Mouse (Mus musculus): ENCODE measurements around the gene Rnf13. TPM values are rescaled to one million over a fixed set of nuclear protein-coding genes. Genes with fewer than 3 reads are reported as not detected.

The Rnf13 gene
- 69.7 and 70.7 TPM in 2 replicates for polyA plus RNA-seq (2015; fragmentation: Nextera tagmentation; extraction: Ambion mirVana)

DNA sequence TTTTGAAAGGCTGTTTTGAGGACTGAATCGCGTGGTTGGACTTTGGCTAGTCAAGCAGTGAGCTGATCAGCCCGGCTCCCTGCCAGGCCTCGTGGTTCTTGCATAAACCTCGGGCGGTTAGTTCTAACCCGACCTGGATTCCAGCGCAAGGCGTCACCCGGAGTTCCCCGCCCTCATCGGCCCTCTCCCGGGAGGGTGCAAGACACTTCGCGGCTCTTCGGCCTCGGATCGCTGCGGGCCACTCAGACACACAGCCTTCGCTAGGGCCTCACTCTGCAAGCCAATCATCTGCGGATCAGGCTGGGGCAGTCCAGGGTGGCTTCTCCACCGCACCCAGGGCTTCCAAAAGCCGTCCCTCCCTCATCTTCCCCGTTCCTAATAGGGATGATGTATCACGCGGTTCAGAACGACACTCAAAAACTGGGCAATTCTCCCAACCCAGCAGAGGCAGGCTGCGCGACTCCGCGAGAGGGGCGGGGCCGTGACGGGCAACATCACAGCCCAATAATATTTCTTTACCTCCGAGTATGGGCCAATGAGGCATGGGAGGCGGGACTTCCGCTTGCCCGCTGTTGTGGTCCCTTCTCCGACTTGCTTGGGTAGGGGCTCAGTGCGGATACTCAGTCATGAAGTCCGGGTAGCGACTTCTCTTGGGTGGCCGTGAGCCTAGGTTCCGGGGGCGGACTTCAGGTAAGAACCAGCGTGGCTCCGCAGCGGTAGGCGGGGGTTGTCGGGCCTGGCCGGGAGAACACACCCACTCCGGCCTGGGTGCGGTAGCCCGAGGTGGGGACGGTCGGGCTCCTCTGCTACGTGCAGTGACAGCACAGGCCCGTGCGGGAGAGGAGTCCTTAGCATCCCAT lies at the start of gene Rnf13:
Gene Rnf13, plus strand, starts transcription at position 552 of the 860 bp plus-strand sequence.
- under 1% methylated on average over 59 of the region's 59 CpGs for WGBS
- H3K4me3 ChIP-seq: peak within 1 kb of the TSS; percentile 84
- peak; percentile 98 for ATAC-seq (ENCODE audit: insufficient number of reproducible peaks, insufficient read depth, low FRiP score, low TSS enrichment, low read depth)
- no peaks in the 10 kb centered on the region for H3K36me3 ChIP-seq
- peak within 1 kb of the TSS; percentile 95 for H3K27ac ChIP-seq
- no peaks in the 10 kb centered on the region for H3K27me3 ChIP-seq
- H3K4me1 ChIP-seq: peaks cover 12% of the 10 kb centered on the region
- H3K9ac ChIP-seq: peak within 1 kb of the TSS; percentile 85
- peak within 1 kb of the TSS; percentile 74 for H3K4me2 ChIP-seq
- no peaks in the 10 kb centered on the region for H3K9me3 ChIP-seq

- ATAC-seq (ENCODE audit: insufficient number of reproducible peaks, insufficient read depth, low FRiP score, low TSS enrichment, low read depth): no peak
- H3K4me1 ChIP-seq: peaks cover 4% of the 10 kb centered on the region; the same call in 1 of the 2 replicates
- no peak overlapping the region for H3K4me3 ChIP-seq
- H3K9ac ChIP-seq: no peak overlapping the region
- no peaks in the 10 kb centered on the region for H3K27me3 ChIP-seq
- H3K9me3 ChIP-seq: no peaks in the 10 kb centered on the region
- 81% methylated on average over 4 of the region's 4 CpGs for WGBS
- H3K36me3 ChIP-seq: no peaks in the 10 kb centered on the region
- no peak overlapping the region for H3K4me2 ChIP-seq
- H3K27ac ChIP-seq: no peak overlapping the region
Measured at GRCm38 (mm10) chr3:57691772-57692171, 44.1 kb upstream of the Rnf13 start.

GRCm38 (mm10) chr3:57692719-57693118 lies 43.1 kb upstream of the Rnf13 start, which contains the start of gene Ankub1:
Gene Ankub1 (minus strand): TSS chr3:57692799.
- Histone ChIP-seq H3K36me3 (no peaks in the 10 kb centered on the region), H3K27me3 (no peaks in the 10 kb centered on the region), H3K4me3 (no peak within 1 kb of the TSS), H3K27ac (no peak within 1 kb of the TSS), H3K4me2 (no peak within 1 kb of the TSS), H3K4me1 (peaks cover 4% of the 10 kb centered on the region; the same call in 1 of the 2 replicates), H3K9ac (no peak within 1 kb of the TSS), H3K9me3 (no peaks in the 10 kb centered on the region)
- WGBS: 64% methylated on average over 2 of the region's 2 CpGs
- ATAC-seq (ENCODE audit: insufficient number of reproducible peaks, insufficient read depth, low FRiP score, low TSS enrichment, low read depth): no peak

- Histone ChIP-seq H3K4me1 (peaks cover 4% of the 10 kb centered on the region; the same call in 1 of the 2 replicates), H3K9ac (no peak overlapping the region), H3K36me3 (no peaks in the 10 kb centered on the region), H3K27me3 (no peaks in the 10 kb centered on the region), H3K9me3 (no peaks in the 10 kb centered on the region), H3K4me2 (no peak overlapping the region), H3K27ac (no peak overlapping the region), H3K4me3 (no peak overlapping the region)
- 89% methylated on average over 4 of the region's 4 CpGs for WGBS
- no peak for ATAC-seq (ENCODE audit: insufficient number of reproducible peaks, insufficient read depth, low FRiP score, low TSS enrichment, low read depth)
Measured at GRCm38 (mm10) chr3:57696249-57696648, 39.6 kb upstream of the Rnf13 start.

- Histone ChIP-seq H3K27me3 (no peaks in the 10 kb centered on the region), H3K4me2 (no peak overlapping the region), H3K4me3 (no peak overlapping the region), H3K27ac (no peak overlapping the region), H3K36me3 (no peaks in the 10 kb centered on the region), H3K9ac (no peak overlapping the region), H3K4me1 (peaks cover 4% of the 10 kb centered on the region; the same call in 1 of the 2 replicates), H3K9me3 (no peaks in the 10 kb centered on the region)
- no peak for ATAC-seq (ENCODE audit: insufficient number of reproducible peaks, insufficient read depth, low FRiP score, low TSS enrichment, low read depth)
- 90% methylated on average over 9 of the region's 9 CpGs for WGBS
Measured at GRCm38 (mm10) chr3:57696779-57697178, 39.1 kb upstream of the Rnf13 start.

- ATAC-seq (ENCODE audit: insufficient number of reproducible peaks, insufficient read depth, low FRiP score, low TSS enrichment, low read depth): no peak
- Histone ChIP-seq H3K4me1 (no peaks in the 10 kb centered on the region), H3K36me3 (no peaks in the 10 kb centered on the region), H3K9me3 (no peaks in the 10 kb centered on the region), H3K27ac (no peak overlapping the region), H3K27me3 (no peaks in the 10 kb centered on the region), H3K4me2 (no peak overlapping the region), H3K4me3 (no peak overlapping the region), H3K9ac (no peak overlapping the region)
- WGBS: 83% methylated on average over 6 of the region's 6 CpGs
Measured at GRCm38 (mm10) chr3:57714151-57714550, 21.7 kb upstream of the Rnf13 start.

DNA sequence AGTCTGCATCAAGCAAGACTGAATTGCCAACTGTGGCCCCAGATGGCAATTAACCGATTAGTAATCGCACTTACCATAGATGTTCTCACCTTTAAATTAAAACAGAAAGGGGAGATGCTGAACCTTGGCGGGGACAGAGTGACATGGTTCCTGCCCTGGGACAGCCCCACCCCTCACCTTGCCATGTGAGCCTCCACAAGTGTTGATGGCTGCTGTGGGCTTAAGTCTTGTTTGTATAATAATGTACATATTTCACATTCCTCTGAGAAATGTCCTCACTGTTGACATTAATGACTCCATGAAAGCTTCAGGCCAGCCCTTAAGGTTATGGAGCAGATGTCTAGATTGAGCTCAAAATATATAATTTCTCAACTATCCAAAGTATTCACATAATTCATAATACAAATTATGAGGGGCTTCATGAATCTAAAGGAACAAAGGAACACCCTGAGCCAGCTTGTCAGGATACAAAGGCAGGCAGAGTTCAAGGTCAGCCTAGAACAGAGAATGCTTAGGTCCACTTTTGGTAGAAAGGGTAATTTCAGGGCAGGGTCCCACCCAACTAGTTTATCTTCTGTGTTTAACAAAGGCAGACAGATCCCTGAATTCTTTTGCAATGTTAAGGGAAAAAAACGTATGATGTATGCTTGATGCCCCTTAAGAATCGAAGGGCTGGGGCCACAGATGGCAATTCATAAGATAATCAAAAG lies 3.5 kb upstream of the Rnf13 start:
- Histone ChIP-seq H3K27ac (no peak overlapping the region), H3K27me3 (no peaks in the 10 kb centered on the region), H3K36me3 (no peaks in the 10 kb centered on the region), H3K9ac (no peak overlapping the region), H3K4me3 (no peak overlapping the region), H3K4me2 (no peak overlapping the region), H3K9me3 (no peaks in the 10 kb centered on the region), H3K4me1 (peaks cover 10% of the 10 kb centered on the region)
- ATAC-seq (ENCODE audit: insufficient number of reproducible peaks, insufficient read depth, low FRiP score, low TSS enrichment, low read depth): no peak
- 86% methylated on average over 5 of the region's 5 CpGs for WGBS

GRCm38 (mm10) chr3:57736419-57737095 lies 695 bp downstream of the Rnf13 start:
- Histone ChIP-seq H3K27ac (peak overlapping the region; percentile 95), H3K36me3 (no peaks in the 10 kb centered on the region), H3K9ac (peak overlapping the region; percentile 85), H3K27me3 (no peaks in the 10 kb centered on the region), H3K9me3 (no peaks in the 10 kb centered on the region), H3K4me3 (peak overlapping the region; percentile 84), H3K4me1 (peaks cover 12% of the 10 kb centered on the region), H3K4me2 (peak overlapping the region; percentile 74)
- 2% methylated on average over 13 of the region's 13 CpGs for WGBS
- no peak for ATAC-seq (ENCODE audit: insufficient number of reproducible peaks, insufficient read depth, low FRiP score, low TSS enrichment, low read depth)

GRCm38 (mm10) chr3:57739830-57740229 lies 4.0 kb downstream of the Rnf13 start:
- Histone ChIP-seq H3K9me3 (no peaks in the 10 kb centered on the region), H3K4me2 (no peak overlapping the region), H3K36me3 (no peaks in the 10 kb centered on the region), H3K27ac (no peak overlapping the region), H3K9ac (no peak overlapping the region), H3K4me1 (peaks cover 14% of the 10 kb centered on the region), H3K27me3 (no peaks in the 10 kb centered on the region), H3K4me3 (no peak overlapping the region)
- ATAC-seq (ENCODE audit: insufficient number of reproducible peaks, insufficient read depth, low FRiP score, low TSS enrichment, low read depth): no peak
- 95% methylated on average over 1 of the region's 1 CpGs for WGBS

DNA sequence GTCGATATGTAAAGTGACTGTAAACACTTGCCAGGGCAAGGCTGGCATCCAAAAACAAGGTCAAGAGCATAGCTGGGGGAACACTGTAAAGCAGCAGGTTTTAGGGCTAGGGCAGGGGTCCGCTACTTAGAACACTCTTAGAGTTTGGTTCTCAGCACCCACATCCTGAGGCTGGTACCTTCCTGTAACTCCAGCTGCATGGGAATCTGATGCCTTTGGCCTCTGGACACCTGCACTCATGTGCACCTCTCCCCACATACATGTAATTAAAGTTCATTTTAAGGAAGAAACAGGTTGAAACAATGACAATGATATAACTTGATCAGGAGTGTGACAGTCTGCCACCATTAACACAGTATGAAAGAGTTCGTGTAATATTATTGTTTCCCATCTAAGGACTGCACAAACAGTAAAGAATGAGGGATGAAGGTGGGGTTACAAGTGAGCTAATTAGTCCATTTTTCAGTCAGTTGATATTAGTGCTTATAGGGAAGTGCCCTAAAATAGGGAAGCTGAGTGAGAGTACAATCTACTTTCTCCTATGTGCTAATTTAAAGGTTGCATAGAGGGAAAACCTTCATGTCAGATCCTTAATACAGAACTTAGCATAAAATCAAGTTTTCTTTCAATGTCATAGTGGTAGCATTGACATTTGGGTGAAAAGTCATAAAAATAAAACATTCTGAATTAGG lies 12.9 kb downstream of the Rnf13 start:
- H3K9ac ChIP-seq: no peak overlapping the region
- WGBS: 90% methylated on average over 3 of the region's 3 CpGs
- H3K4me1 ChIP-seq: no peaks in the 10 kb centered on the region
- H3K9me3 ChIP-seq: peaks cover 7% of the 10 kb centered on the region
- H3K4me2 ChIP-seq: no peak overlapping the region
- H3K27me3 ChIP-seq: no peaks in the 10 kb centered on the region
- no peak overlapping the region for H3K27ac ChIP-seq
- H3K36me3 ChIP-seq: no peaks in the 10 kb centered on the region
- ATAC-seq (ENCODE audit: insufficient number of reproducible peaks, insufficient read depth, low FRiP score, low TSS enrichment, low read depth): no peak
- no peak overlapping the region for H3K4me3 ChIP-seq

DNA sequence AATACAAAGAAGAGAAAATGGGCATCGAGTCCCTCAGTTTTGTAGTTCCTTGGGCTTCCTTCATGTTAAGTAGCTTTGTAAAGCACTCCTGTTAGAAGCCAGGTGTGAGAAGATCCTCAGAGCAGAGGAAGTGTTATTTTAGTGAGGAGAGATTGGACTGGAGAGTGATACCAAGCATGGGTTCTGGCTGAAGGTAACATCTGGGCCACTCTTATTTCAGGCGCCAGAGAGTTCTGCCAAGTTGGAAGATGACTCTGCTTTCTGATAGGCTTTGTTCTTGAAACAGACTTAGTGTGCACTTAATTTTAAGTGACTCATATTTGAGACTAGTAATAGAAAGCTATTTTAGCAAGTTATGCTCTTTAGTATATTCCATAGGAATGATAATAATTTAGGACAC lies 41.1 kb downstream of the Rnf13 start:
- WGBS: 90% methylated on average over 2 of the region's 2 CpGs

More for the DNA sequence above, 41.1 kb downstream of the Rnf13 start:
- Histone ChIP-seq H3K27ac (no peak overlapping the region), H3K4me1 (no peaks in the 10 kb centered on the region), H3K36me3 (peaks cover 17% of the 10 kb centered on the region; the same call in 1 of the 2 replicates), H3K4me3 (no peak overlapping the region), H3K9me3 (no peaks in the 10 kb centered on the region), H3K9ac (no peak overlapping the region), H3K27me3 (no peaks in the 10 kb centered on the region), H3K4me2 (no peak overlapping the region)
- no peak for ATAC-seq (ENCODE audit: insufficient number of reproducible peaks, insufficient read depth, low FRiP score, low TSS enrichment, low read depth)
